Mouse (Mus musculus): Measurements from ENCODE around the gene Amigo2.

DNA sequence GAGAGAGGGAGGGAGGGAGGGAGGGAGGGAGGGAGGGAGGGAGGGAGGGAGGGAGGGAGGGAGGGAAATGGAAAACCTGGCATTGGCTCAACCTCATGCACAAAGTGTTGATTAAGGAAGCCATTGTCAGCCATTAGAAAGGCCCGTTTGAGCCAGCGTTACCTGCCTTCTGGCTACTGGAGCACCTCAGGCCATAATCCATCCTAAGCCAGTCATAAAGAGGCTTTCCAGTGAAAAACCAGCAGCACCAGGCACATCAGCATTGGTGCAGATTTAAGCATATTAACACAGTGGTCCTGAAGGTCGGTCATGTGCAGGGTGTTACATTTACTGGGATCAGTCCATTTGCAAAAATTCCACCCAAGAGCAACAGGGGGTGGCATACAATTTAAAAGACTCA, 25.7 kb upstream of the Amigo2 start:
- TF ChIP-seq NANOG (IDR thresholded peaks at IDR 0.05; ENCODE audit: borderline replicate concordance, low read length) (no peak), CTCF (conservative IDR thresholded peaks at IDR 0.05; ENCODE audit: low read length) (no peak), POU5F1 (IDR thresholded peaks at IDR 0.05; ENCODE audit: borderline replicate concordance, low read length) (no peak)

Measured in E14TG2a.4 (cell line).